Mouse (Mus musculus) hindbrain, postnatal 0 days (tissue): Measurements from ENCODE around the gene Kcne2. TPM values are rescaled to one million over a fixed set of nuclear protein-coding genes. Genes with fewer than 3 reads are reported as not detected.
A peak's percentile ranks its signal among the peaks of the same experiment; 100 is the strongest.

ENCODE experiments used
- ATAC-seq: fragments of 200-750 bp; cut with Nextera tagmentation; 2 replicates; pipeline ENCODE4 v1.8.0; 2017; ENCODE audit warnings: mild to moderate bottlenecking, moderate TSS enrichment, moderate library complexity
- DNase-seq: peaks from one replicate; pipeline ENCODE4 v3.0.0-alpha.2; 2015; ENCODE audit warnings: low spot score
- H3K27ac ChIP-seq: fragments of 300-500 bp; sonication (generic); 2 replicates; pipeline ENCODE4 v1.5.1; 2014; ENCODE audit warnings: mild to moderate bottlenecking
- H3K27me3 ChIP-seq: fragments of 300-500 bp; sonication (generic); 2 replicates; pipeline ENCODE4 v1.6.1; 2014; ENCODE audit warnings: low read length, mixed read lengths; ENCODE audit not compliant: insufficient read depth
- H3K36me3 ChIP-seq: fragments of 300-500 bp; sonication (generic); 2 replicates; pipeline ENCODE4 v1.6.1; 2014; ENCODE audit warnings: low read length, mixed read lengths; ENCODE audit not compliant: insufficient read depth
- H3K4me1 ChIP-seq: fragments of 300-500 bp; sonication (generic); 2 replicates; pipeline ENCODE4 v1.6.1; 2014; ENCODE audit warnings: antibody characterized with exemption, low read length, mixed read lengths; ENCODE audit not compliant: insufficient read depth
- H3K4me2 ChIP-seq: fragments of 300-500 bp; sonication (generic); 2 replicates; pipeline ENCODE4 v1.6.1; 2014; ENCODE audit warnings: low read depth, mild to moderate bottlenecking, low read length, moderate library complexity, mixed read lengths
- H3K4me3 ChIP-seq: fragments of 300-500 bp; sonication (generic); 2 replicates; pipeline ENCODE4 v1.5.1; 2014; ENCODE audit warnings: low read length
- H3K9ac ChIP-seq: fragments of 300-500 bp; sonication (generic); replicated peaks from 2 replicates; pipeline ENCODE4 v1.6.1; 2014; ENCODE audit warnings: mild to moderate bottlenecking, low read length, moderate library complexity, mixed read lengths
- H3K9me3 ChIP-seq: fragments of 300-500 bp; sonication (generic); 2 replicates; pipeline ENCODE4 v1.6.1; 2016; ENCODE audit warnings: low read length, mixed read lengths
- CTCF ChIP-seq: IDR thresholded peaks from 2 replicates; pipeline ENCODE4 v1.5.1; 2016; ENCODE audit warnings: antibody characterized with exemption, control low read depth, low read depth
- WGBS: fragments of 180-500 bp; shearing (Covaris S2); extraction: QIAGEN DNeasy Blood & Tissue Kit; methylation state at CpG from one replicate; pipeline ENCODE4 v1.1.7; 2014; 5-methylcytosine and 5-hydroxymethylcytosine counted together
- polyA plus RNA-seq: library from polyadenylated mRNA; unstranded; fragments of >200 nt; fragmentation: Nextera tagmentation; extraction: Ambion mirVana; gene quantifications from 2 replicates; pipeline ENCODE4 v1.2.1, GENCODE M21; 2015
- total RNA-seq: library from RNA; depleted of rRNA; stranded (reverse); fragments of >200 nt; gene quantifications from 2 replicates; pipeline ENCODE4 v1.2.3, GENCODE M21; 2014

Kcne2 gene
- total and polyA plus RNA-seq, 2 experiments from 2014 or later: 8.2 to 19.1 TPM

DNA sequence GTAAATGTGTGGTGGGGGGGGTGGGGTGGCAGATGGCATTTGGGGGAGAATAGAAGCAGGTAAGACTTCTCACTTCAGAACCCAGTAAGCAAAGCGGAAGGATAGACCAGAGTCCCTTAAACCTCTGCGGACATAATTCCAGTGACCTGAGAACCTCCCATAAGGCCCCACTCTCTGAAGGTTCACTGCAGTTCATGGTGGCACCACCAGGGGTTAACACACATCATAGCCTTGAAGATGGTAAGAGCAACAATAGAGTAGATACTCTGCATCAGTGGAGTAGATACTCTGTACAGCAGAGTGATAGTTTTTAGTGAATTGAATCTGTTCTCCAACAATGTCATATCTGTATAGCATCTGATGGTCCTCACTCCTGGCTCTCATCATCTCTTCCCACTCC lies 13.3 kb downstream of the Kcne2 start:
- 94% methylated on average over 2 of the region's 2 CpGs for WGBS

DNA sequence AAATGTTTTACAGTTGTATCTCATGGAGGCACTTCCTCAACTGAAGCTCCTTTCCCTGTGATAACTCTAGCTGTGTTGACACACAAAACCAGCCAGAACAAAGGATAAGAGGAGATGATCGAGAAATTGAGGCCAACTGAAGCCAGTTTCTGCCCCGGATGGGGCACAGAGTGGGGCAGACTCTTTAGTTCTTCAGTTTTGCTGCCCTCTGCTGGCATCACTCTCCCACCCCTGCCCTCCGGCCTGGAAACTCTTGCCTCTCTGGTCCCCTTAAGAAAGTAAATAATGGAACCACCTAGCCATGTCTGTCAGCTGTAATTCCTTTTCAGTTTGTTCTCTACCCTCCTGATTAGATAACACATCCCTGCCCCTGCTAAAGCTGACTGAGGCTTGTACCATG lies 15.8 kb downstream of the Kcne2 start:
- Histone ChIP-seq H3K27me3 (no peaks in the 10 kb centered on the region), H3K4me2 (no peak overlapping the region), H3K9ac (no peak overlapping the region), H3K36me3 (peaks cover 50% of the 10 kb centered on the region), H3K9me3 (no peaks in the 10 kb centered on the region), H3K4me3 (no peak overlapping the region), H3K4me1 (peaks cover under 1% of the 10 kb centered on the region), H3K27ac (no peak overlapping the region)
- no peak for TF ChIP-seq CTCF
- WGBS: 79% methylated on average over 3 of the region's 3 CpGs
- ATAC-seq (no peak), DNase-seq (no peak)

More for the DNA sequence above, 13.3 kb downstream of the Kcne2 start:
- Histone ChIP-seq H3K4me3 (no peak overlapping the region), H3K4me2 (no peak overlapping the region), H3K36me3 (peaks cover 35% of the 10 kb centered on the region; the same call in 1 of the 2 replicates), H3K27me3 (no peaks in the 10 kb centered on the region), H3K27ac (no peak overlapping the region), H3K4me1 (peaks cover 14% of the 10 kb centered on the region), H3K9me3 (no peaks in the 10 kb centered on the region), H3K9ac (no peak overlapping the region)
- ATAC-seq: no peak
- no peak for DNase-seq
- peak; percentile 46 for TF ChIP-seq CTCF

DNA sequence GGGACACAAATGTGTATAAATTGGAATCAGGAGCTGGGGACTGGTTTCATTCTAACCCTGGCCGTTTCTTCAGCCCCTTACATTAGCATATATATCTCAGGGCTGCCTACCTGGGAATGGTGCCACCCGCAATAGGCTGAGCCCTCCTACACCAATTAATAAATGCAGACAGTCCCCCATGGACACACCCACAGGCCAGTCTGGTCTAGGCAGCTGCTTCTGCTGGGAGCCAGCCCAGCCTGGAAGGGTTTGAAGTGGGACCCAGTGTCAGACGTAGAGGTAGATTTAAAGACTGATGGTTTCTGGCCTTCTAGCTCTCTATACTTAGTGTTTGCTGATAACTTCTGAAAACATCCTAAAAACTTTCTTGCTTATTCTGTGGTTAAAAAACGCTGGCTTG lies 16.9 kb downstream of the Kcne2 start:
- no peak overlapping the region for H3K9ac ChIP-seq
- H3K27me3 ChIP-seq: no peaks in the 10 kb centered on the region
- H3K4me3 ChIP-seq: no peak overlapping the region
- no peaks in the 10 kb centered on the region for H3K9me3 ChIP-seq
- TF ChIP-seq CTCF: no peak
- ATAC-seq: peak; percentile 50; the same call in 1 of the 2 replicates
- peak; percentile 47 for DNase-seq
- H3K27ac ChIP-seq: peak overlapping the region; percentile 27; the same call in 1 of the 2 replicates
- WGBS: 25% methylated on average over 4 of the region's 4 CpGs
- peaks cover 57% of the 10 kb centered on the region for H3K36me3 ChIP-seq
- H3K4me1 ChIP-seq: no peaks in the 10 kb centered on the region
- no peak overlapping the region for H3K4me2 ChIP-seq

DNA sequence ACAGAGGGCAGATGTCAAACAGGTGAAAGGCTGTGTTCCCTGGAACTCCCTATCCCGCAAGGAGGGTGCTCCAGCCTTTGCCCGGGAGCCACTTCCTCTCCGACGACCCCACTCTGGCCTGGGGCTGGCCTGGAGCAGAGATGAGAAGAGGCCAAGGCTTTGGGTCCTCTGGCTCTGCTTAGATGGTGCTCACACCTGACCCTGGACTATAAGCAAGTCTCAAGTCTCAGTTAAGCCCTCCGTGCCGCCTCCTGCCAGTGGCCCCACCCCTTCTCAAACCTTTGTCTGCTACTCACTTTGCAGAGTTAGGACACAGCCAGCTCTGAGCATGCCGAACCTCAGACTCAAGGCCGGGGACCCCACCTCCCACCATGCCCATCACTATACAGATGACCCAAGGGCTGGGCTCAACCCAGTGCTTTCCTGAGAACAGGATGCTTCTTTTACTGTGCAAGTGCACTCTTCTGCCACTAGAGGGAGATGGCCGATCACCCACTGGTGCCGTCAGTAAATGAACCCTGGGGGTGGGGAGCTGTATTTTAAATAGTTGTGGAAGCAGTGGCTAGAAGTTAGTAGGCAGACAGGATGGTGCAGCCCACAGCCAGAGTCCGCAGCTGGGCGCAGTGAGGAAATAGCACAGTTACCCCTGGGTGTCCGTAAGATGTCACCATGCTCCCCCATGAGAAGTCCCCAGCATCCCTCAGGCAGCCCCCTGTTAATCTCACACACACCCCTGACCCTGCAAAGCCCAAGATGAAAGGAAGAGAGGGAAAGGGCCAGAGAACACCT lies 22.0 kb downstream of the Kcne2 start:
- H3K36me3 ChIP-seq: peaks cover 25% of the 10 kb centered on the region
- DNase-seq: peak; percentile 88
- TF ChIP-seq CTCF: peak; percentile 98
- H3K9ac ChIP-seq: no peak overlapping the region
- 49% methylated on average over 13 of the region's 13 CpGs for WGBS
- no peaks in the 10 kb centered on the region for H3K9me3 ChIP-seq
- ATAC-seq: peak; percentile 79
- no peak overlapping the region for H3K27ac ChIP-seq
- H3K27me3 ChIP-seq: no peaks in the 10 kb centered on the region
- no peaks in the 10 kb centered on the region for H3K4me1 ChIP-seq
- H3K4me2 ChIP-seq: no peak overlapping the region
- H3K4me3 ChIP-seq: no peak overlapping the region

DNA sequence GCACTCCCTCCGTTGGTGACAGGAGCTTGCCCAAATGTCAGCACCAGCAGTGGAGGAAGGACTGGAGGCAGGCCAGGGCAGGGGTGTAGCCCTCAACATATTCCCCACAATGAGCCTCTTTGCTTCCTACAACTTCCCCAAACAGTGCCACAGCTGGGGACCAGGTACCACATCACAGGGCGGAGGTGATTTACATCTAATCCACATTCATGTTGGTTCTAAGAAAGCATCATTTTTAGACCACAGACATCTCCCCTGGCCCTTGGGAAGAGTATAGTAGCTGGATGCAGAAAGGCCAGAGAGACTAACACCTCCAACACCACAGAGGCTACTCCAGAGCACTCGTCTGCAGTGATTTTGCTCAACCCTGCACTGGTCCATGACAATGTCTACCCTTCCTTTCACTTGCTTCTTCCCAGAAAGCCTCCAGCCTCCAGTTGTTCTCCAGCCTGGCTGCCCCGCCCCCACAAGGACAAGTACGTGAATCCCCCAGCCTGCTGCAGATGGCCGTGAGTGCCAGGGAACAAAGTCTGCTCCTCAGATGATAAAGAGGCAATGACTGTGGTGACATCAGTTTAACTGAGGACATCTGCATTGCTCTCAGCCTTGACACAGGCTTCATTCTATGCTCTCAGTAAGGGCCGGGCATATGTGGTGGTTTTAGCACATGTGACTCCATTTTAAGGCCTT lies 24.0 kb downstream of the Kcne2 start:
- DNase-seq (no peak), ATAC-seq (no peak)
- H3K27me3 ChIP-seq: no peaks in the 10 kb centered on the region
- no peak overlapping the region for H3K27ac ChIP-seq
- no peak overlapping the region for H3K4me3 ChIP-seq
- no peak overlapping the region for H3K9ac ChIP-seq
- WGBS: 70% methylated on average over 7 of the region's 7 CpGs
- peaks cover 15% of the 10 kb centered on the region for H3K36me3 ChIP-seq
- no peak for TF ChIP-seq CTCF
- H3K4me1 ChIP-seq: no peaks in the 10 kb centered on the region
- no peak overlapping the region for H3K4me2 ChIP-seq
- no peaks in the 10 kb centered on the region for H3K9me3 ChIP-seq

DNA sequence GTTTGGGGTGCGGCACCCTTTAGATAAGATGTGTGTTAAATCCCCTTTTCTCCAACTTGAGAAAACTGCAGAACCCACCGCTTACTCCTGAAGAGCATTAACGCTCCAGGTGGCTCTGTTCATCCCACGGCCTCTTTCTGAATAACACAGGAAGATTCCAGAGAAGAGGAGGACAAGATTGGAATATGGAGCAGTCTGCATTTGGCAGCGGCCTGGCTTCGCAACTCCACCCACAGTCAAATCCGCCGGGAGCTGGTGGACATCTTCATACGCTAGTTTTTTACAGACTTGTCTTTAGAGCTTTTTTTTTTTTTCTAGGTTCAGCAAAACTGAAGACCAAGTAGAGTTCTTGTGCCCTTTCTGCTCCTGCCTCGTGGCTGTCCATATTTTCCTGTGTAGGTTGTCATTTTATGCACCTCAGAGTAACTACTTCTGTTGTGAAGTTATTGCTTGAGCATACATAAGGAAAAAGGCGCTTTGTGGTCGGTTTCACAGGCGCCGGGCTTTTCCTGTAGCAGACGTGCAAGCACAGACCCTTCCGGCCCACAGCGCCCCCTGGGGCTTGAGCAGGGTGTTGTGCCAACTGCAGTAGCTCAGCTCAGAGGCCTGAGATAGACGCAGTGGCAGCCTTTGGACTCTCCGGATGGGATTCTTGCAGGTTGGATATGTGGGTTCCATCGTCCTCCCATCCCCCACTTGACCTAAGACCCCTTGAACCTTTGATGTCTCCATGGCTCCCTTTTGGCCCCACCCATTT lies 27.3 kb downstream of the Kcne2 start:
- H3K4me1 ChIP-seq: no peaks in the 10 kb centered on the region
- H3K4me2 ChIP-seq: no peak overlapping the region
- H3K36me3 ChIP-seq: no peaks in the 10 kb centered on the region
- H3K9ac ChIP-seq: no peak overlapping the region
- TF ChIP-seq CTCF: peak; percentile 55
- H3K9me3 ChIP-seq: no peaks in the 10 kb centered on the region
- ATAC-seq (no peak), DNase-seq (peak; percentile 37)
- no peak overlapping the region for H3K27ac ChIP-seq
- no peak overlapping the region for H3K4me3 ChIP-seq
- no peaks in the 10 kb centered on the region for H3K27me3 ChIP-seq
- 71% methylated on average over 20 of the region's 20 CpGs for WGBS
